Mouse (Mus musculus): ENCODE measurements around the gene Bmp6. TPM values are rescaled to one million over a fixed set of nuclear protein-coding genes. Genes with fewer than 3 reads are reported as not detected.

Bmp6 gene
- polyA plus RNA-seq, 1 experiment from 2014 or later = 1.0 TPM

- Histone ChIP-seq H3K27ac (ENCODE audit: low read length) (no peak overlapping the region), H3K27me3 (ENCODE audit: control insufficient read depth, insufficient read depth, low read length) (no peaks in the 10 kb centered on the region), H3K9ac (ENCODE audit: low read length) (no peak overlapping the region), H3K4me2 (ENCODE audit: low read depth, low read length) (no peak overlapping the region), H3K36me3 (ENCODE audit: control insufficient read depth, insufficient read depth, low read length) (no peaks in the 10 kb centered on the region), H3K9me3 (replicated peaks; ENCODE audit: control insufficient read depth, low read length) (no peaks in the 10 kb centered on the region), H3K4me3 (replicated peaks; ENCODE audit: low read length) (no peak overlapping the region), H3K4me1 (ENCODE audit: control insufficient read depth, insufficient read depth, low read length) (no peaks in the 10 kb centered on the region)
- ATAC-seq (ENCODE audit: insufficient read depth, low FRiP score) = no peak
- WGBS = 85% methylated on average over 8 of the region's 8 CpGs
Observed at GRCm38 (mm10) chr13:38400662-38401061, 55.8 kb downstream of the Bmp6 start.

- Histone ChIP-seq H3K4me2 (ENCODE audit: low read depth, low read length) (no peak overlapping the region), H3K4me1 (ENCODE audit: control insufficient read depth, insufficient read depth, low read length) (peaks cover 19% of the 10 kb centered on the region), H3K36me3 (ENCODE audit: control insufficient read depth, insufficient read depth, low read length) (no peaks in the 10 kb centered on the region), H3K9me3 (replicated peaks; ENCODE audit: control insufficient read depth, low read length) (no peaks in the 10 kb centered on the region), H3K9ac (ENCODE audit: low read length) (no peak overlapping the region), H3K27me3 (ENCODE audit: control insufficient read depth, insufficient read depth, low read length) (no peaks in the 10 kb centered on the region), H3K27ac (ENCODE audit: low read length) (peak overlapping the region; percentile 78; the same call in 1 of the 2 replicates), H3K4me3 (replicated peaks; ENCODE audit: low read length) (no peak overlapping the region)
- 38% methylated on average over 6 of the region's 6 CpGs for WGBS
- ATAC-seq (ENCODE audit: insufficient read depth, low FRiP score) = no peak; the same call in 1 of the 2 replicates
Observed at GRCm38 (mm10) chr13:38407611-38408315, 62.9 kb downstream of the Bmp6 start.

- H3K4me2 ChIP-seq (ENCODE audit: low read depth, low read length) = no peak overlapping the region
- ATAC-seq (ENCODE audit: insufficient read depth, low FRiP score) = peak; percentile 6; the same call in 1 of the 2 replicates
- H3K4me3 ChIP-seq (replicated peaks; ENCODE audit: low read length) = no peak overlapping the region
- H3K27ac ChIP-seq (ENCODE audit: low read length) = peak overlapping the region; percentile 78
- no peak overlapping the region for H3K9ac ChIP-seq (ENCODE audit: low read length)
- no peaks in the 10 kb centered on the region for H3K36me3 ChIP-seq (ENCODE audit: control insufficient read depth, insufficient read depth, low read length)
- H3K9me3 ChIP-seq (replicated peaks; ENCODE audit: control insufficient read depth, low read length) = no peaks in the 10 kb centered on the region
- no peaks in the 10 kb centered on the region for H3K27me3 ChIP-seq (ENCODE audit: control insufficient read depth, insufficient read depth, low read length)
- peaks cover 19% of the 10 kb centered on the region for H3K4me1 ChIP-seq (ENCODE audit: control insufficient read depth, insufficient read depth, low read length)
- WGBS = 34% methylated on average over 3 of the region's 3 CpGs
Observed at GRCm38 (mm10) chr13:38408636-38409035, 63.7 kb downstream of the Bmp6 start.

DNA sequence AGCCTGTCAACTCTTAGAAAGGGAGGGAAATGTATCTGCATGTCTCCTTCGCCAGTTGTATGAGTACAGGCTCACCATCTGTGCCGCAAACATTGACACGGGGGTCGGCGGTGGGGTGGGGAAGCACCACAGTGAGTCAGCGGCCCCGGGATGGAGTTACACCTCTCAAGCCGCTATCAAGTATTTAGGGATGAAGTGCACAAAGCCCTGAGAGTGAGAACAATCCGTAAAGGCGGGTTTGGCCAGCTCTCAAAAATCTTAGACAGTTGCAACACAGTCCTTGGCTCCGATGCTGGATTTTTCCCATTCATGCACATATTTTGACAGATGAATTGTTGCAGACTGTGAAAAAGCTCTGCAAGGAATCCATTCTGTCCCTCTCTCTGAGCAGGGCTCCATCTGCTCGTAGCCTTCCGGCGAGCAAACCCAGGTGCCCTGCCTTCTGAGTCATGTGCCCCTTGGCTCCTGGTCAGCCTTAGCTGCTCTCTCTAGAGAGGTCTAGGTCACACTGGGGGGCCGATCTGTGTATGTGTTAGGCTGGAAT, 65.5 kb downstream of the Bmp6 start:
- H3K4me2 ChIP-seq (ENCODE audit: low read depth, low read length) = peak overlapping the region; percentile 44
- WGBS = 13% methylated on average over 15 of the region's 15 CpGs
- H3K27me3 ChIP-seq (ENCODE audit: control insufficient read depth, insufficient read depth, low read length) = no peaks in the 10 kb centered on the region
- H3K9ac ChIP-seq (ENCODE audit: low read length) = no peak overlapping the region
- no peaks in the 10 kb centered on the region for H3K36me3 ChIP-seq (ENCODE audit: control insufficient read depth, insufficient read depth, low read length)
- peak overlapping the region; percentile 71 for H3K27ac ChIP-seq (ENCODE audit: low read length)
- ATAC-seq (ENCODE audit: insufficient read depth, low FRiP score) = peak; percentile 79; the same call in 1 of the 2 replicates
- H3K9me3 ChIP-seq (replicated peaks; ENCODE audit: control insufficient read depth, low read length) = no peaks in the 10 kb centered on the region
- H3K4me1 ChIP-seq (ENCODE audit: control insufficient read depth, insufficient read depth, low read length) = peaks cover 19% of the 10 kb centered on the region
- peak overlapping the region; percentile 16; the same call in 1 of the 2 replicates for H3K4me3 ChIP-seq (replicated peaks; ENCODE audit: low read length)

- no peak overlapping the region for H3K27ac ChIP-seq (ENCODE audit: low read length)
- no peak overlapping the region for H3K4me3 ChIP-seq (replicated peaks; ENCODE audit: low read length)
- no peaks in the 10 kb centered on the region for H3K27me3 ChIP-seq (ENCODE audit: control insufficient read depth, insufficient read depth, low read length)
- no peaks in the 10 kb centered on the region for H3K9me3 ChIP-seq (replicated peaks; ENCODE audit: control insufficient read depth, low read length)
- 86% methylated on average over 7 of the region's 7 CpGs for WGBS
- no peak overlapping the region for H3K9ac ChIP-seq (ENCODE audit: low read length)
- no peak for ATAC-seq (ENCODE audit: insufficient read depth, low FRiP score)
- no peak overlapping the region for H3K4me2 ChIP-seq (ENCODE audit: low read depth, low read length)
- no peaks in the 10 kb centered on the region for H3K4me1 ChIP-seq (ENCODE audit: control insufficient read depth, insufficient read depth, low read length)
- H3K36me3 ChIP-seq (ENCODE audit: control insufficient read depth, insufficient read depth, low read length) = no peaks in the 10 kb centered on the region
Observed at GRCm38 (mm10) chr13:38419781-38420180, 74.9 kb downstream of the Bmp6 start.

DNA sequence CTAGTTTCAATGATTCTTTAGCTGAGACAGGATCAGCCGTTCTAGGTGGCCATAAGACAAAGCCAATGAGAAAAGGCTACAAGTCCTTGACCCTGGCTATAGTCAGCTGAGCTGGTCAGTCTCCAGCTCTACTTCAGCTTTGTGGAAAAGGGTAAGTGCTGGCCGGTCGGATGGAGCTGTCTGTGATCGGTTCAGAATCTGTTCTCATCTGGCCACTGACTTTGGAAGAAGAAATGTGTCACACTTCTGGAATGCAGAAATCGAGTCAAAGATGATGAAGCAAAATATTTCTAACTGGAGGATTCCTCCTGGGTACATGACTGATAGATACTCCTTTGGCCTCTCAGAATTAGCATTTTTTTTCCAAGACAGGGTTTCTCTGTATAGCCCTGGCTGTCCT, 77.6 kb downstream of the Bmp6 start:
- Histone ChIP-seq H3K4me1 (ENCODE audit: control insufficient read depth, insufficient read depth, low read length) (no peaks in the 10 kb centered on the region), H3K27me3 (ENCODE audit: control insufficient read depth, insufficient read depth, low read length) (no peaks in the 10 kb centered on the region), H3K27ac (ENCODE audit: low read length) (no peak overlapping the region), H3K9me3 (replicated peaks; ENCODE audit: control insufficient read depth, low read length) (no peaks in the 10 kb centered on the region), H3K9ac (ENCODE audit: low read length) (no peak overlapping the region), H3K4me2 (ENCODE audit: low read depth, low read length) (no peak overlapping the region), H3K36me3 (ENCODE audit: control insufficient read depth, insufficient read depth, low read length) (no peaks in the 10 kb centered on the region), H3K4me3 (replicated peaks; ENCODE audit: low read length) (no peak overlapping the region)
- 71% methylated on average over 5 of the region's 5 CpGs for WGBS
- ATAC-seq (ENCODE audit: insufficient read depth, low FRiP score) = no peak

GRCm38 (mm10) chr13:38425294-38425693, 80.4 kb downstream of the Bmp6 start:
- no peaks in the 10 kb centered on the region for H3K36me3 ChIP-seq (ENCODE audit: control insufficient read depth, insufficient read depth, low read length)
- no peak overlapping the region for H3K4me2 ChIP-seq (ENCODE audit: low read depth, low read length)
- ATAC-seq (ENCODE audit: insufficient read depth, low FRiP score) = no peak
- H3K4me3 ChIP-seq (replicated peaks; ENCODE audit: low read length) = no peak overlapping the region
- H3K27me3 ChIP-seq (ENCODE audit: control insufficient read depth, insufficient read depth, low read length) = no peaks in the 10 kb centered on the region
- no peaks in the 10 kb centered on the region for H3K9me3 ChIP-seq (replicated peaks; ENCODE audit: control insufficient read depth, low read length)
- H3K27ac ChIP-seq (ENCODE audit: low read length) = no peak overlapping the region
- H3K4me1 ChIP-seq (ENCODE audit: control insufficient read depth, insufficient read depth, low read length) = no peaks in the 10 kb centered on the region
- H3K9ac ChIP-seq (ENCODE audit: low read length) = no peak overlapping the region
- 76% methylated on average over 6 of the region's 6 CpGs for WGBS

- no peak overlapping the region for H3K4me2 ChIP-seq (ENCODE audit: low read depth, low read length)
- no peaks in the 10 kb centered on the region for H3K36me3 ChIP-seq (ENCODE audit: control insufficient read depth, insufficient read depth, low read length)
- no peak for ATAC-seq (ENCODE audit: insufficient read depth, low FRiP score)
- no peak overlapping the region for H3K4me3 ChIP-seq (replicated peaks; ENCODE audit: low read length)
- no peaks in the 10 kb centered on the region for H3K4me1 ChIP-seq (ENCODE audit: control insufficient read depth, insufficient read depth, low read length)
- H3K27me3 ChIP-seq (ENCODE audit: control insufficient read depth, insufficient read depth, low read length) = no peaks in the 10 kb centered on the region
- no peak overlapping the region for H3K27ac ChIP-seq (ENCODE audit: low read length)
- 70% methylated on average over 8 of the region's 8 CpGs for WGBS
- no peak overlapping the region for H3K9ac ChIP-seq (ENCODE audit: low read length)
- no peaks in the 10 kb centered on the region for H3K9me3 ChIP-seq (replicated peaks; ENCODE audit: control insufficient read depth, low read length)
Observed at GRCm38 (mm10) chr13:38429671-38430070, 84.8 kb downstream of the Bmp6 start.

DNA sequence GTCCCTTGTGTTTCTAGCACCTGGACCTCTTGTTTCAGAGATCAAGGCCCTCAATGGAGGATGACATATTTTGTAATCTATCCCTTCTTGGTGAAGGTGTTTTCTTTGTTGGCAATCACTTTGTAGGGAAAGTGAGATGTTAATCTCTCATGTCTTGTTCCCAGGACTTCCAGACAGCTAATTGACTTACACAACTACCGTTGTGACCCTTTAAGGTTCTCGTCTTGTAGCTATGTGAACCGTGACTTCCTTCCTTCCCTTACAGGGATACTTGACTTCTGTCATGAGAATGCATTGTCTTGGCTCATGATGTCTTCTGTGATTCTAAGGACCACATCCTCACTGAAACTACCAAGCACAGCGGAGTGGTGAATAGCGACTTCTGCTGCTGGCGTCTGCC, 85.2 kb downstream of the Bmp6 start:
- H3K4me2 ChIP-seq (ENCODE audit: low read depth, low read length) = no peak overlapping the region
- no peaks in the 10 kb centered on the region for H3K27me3 ChIP-seq (ENCODE audit: control insufficient read depth, insufficient read depth, low read length)
- no peak overlapping the region for H3K27ac ChIP-seq (ENCODE audit: low read length)
- H3K36me3 ChIP-seq (ENCODE audit: control insufficient read depth, insufficient read depth, low read length) = no peaks in the 10 kb centered on the region
- H3K4me3 ChIP-seq (replicated peaks; ENCODE audit: low read length) = no peak overlapping the region
- H3K4me1 ChIP-seq (ENCODE audit: control insufficient read depth, insufficient read depth, low read length) = no peaks in the 10 kb centered on the region
- WGBS = 77% methylated on average over 6 of the region's 6 CpGs
- no peak overlapping the region for H3K9ac ChIP-seq (ENCODE audit: low read length)
- ATAC-seq (ENCODE audit: insufficient read depth, low FRiP score) = no peak
- no peaks in the 10 kb centered on the region for H3K9me3 ChIP-seq (replicated peaks; ENCODE audit: control insufficient read depth, low read length)
